Mouse (Mus musculus) stomach, embryonic 15.5 days (tissue): ENCODE results near the gene Slc6a5. TPM values are rescaled to one million over a fixed set of nuclear protein-coding genes. Genes with fewer than 3 reads are reported as not detected.

Experiments
- ATAC-seq: fragments of 200-750 bp; cut with Nextera tagmentation; 2 replicates; pipeline ENCODE4 v1.8.0; 2017; ENCODE audit warnings: low read depth, moderate number of reproducible peaks, moderate TSS enrichment; ENCODE audit not compliant: insufficient read depth, low FRiP score
- H3K27ac ChIP-seq: fragments of 300-500 bp; sonication (generic); 2 replicates; pipeline ENCODE4 v1.5.1; 2015; ENCODE audit warnings: mild to moderate bottlenecking, inconsistent platforms
- H3K27me3 ChIP-seq: fragments of 300-500 bp; sonication (generic); replicated peaks from 2 replicates; pipeline ENCODE4 v1.6.1; 2015; ENCODE audit warnings: inconsistent platforms
- H3K36me3 ChIP-seq: fragments of 300-500 bp; sonication (generic); 2 replicates; pipeline ENCODE4 v1.6.1; 2015; ENCODE audit warnings: inconsistent platforms
- H3K4me1 ChIP-seq: fragments of 300-500 bp; sonication (generic); 2 replicates; pipeline ENCODE4 v1.6.1; 2015; ENCODE audit warnings: inconsistent platforms
- H3K4me2 ChIP-seq: fragments of 300-500 bp; sonication (generic); 2 replicates; pipeline ENCODE4 v1.6.1; 2015; ENCODE audit warnings: mild to moderate bottlenecking, inconsistent platforms
- H3K4me3 ChIP-seq: fragments of 300-500 bp; sonication (generic); replicated peaks from 2 replicates; pipeline ENCODE4 v1.5.1; 2015; ENCODE audit warnings: inconsistent platforms
- H3K9ac ChIP-seq: fragments of 300-500 bp; sonication (generic); 2 replicates; pipeline ENCODE4 v1.6.1; 2015; ENCODE audit warnings: inconsistent platforms
- H3K9me3 ChIP-seq: fragments of 300-500 bp; sonication (generic); 2 replicates; pipeline ENCODE4 v1.6.1; 2016; ENCODE audit warnings: inconsistent platforms
- WGBS: fragments of 180-500 bp; shearing (Covaris S2); methylation state at CpG from one replicate; pipeline ENCODE4 v1.1.7; 2015; 5-methylcytosine and 5-hydroxymethylcytosine counted together
- polyA plus RNA-seq: library from polyadenylated mRNA; unstranded; fragments of >200 nt; fragmentation: Nextera tagmentation; extraction: Ambion mirVana; gene quantifications from 2 replicates; pipeline ENCODE4 v1.2.1, GENCODE M21; 2015

Slc6a5 gene
- polyA plus RNA-seq: 0.01 TPM in 1 of 2 replicates, not detected in the other

DNA sequence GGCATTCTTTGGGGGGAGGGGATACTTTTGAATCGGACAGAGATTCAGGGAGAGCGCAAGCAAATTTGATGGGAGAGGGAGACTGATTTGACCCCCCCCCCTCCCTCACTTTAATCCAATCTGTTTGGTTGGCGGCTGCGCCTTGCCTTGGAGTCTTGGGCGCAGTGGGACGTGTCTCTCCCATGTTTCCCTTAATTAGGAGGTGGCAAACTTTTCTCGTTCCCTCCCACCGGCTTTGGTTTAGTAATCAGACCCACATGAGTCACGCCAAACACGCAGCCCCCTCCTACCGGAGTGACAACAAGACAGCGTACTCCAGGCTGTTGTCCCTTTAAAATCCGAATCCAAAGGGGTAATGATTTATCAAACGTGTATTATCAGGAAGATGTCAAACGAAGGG lies at the start of gene Slc6a5:
Gene Slc6a5 (plus strand): TSS at position 297 of the 400 bp plus-strand sequence.
- Histone ChIP-seq H3K4me1 (no peaks in the 10 kb centered on the region), H3K27ac (no peak within 1 kb of the TSS)

DNA sequence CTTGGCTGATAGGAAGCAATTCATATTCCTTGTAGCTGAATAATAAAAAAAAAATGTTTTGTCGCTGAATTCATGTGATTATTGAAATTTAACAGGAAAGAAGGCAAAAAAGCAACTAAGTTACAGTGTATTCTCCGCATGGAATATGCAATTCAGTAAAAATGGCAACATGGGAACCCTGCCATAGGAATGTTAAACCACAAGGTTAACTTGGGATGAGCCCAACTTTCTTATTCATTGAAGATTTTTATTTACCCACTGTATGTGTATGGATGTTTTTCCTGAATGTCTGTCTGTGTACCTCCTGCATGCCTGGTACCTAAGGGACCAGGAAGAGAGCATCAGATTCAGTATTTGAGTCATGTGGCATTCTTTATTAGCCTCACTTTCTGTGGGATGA lies 48.8 kb upstream of the Slc6a5 start:
- Histone ChIP-seq H3K27ac (no peak overlapping the region), H3K36me3 (0 out of 2 replicates have a peak, but pooled peaks cover 4% of the 10 kb centered on the region), H3K9ac (no peak overlapping the region), H3K4me1 (no peaks in the 10 kb centered on the region), H3K4me2 (no peak overlapping the region), H3K27me3 (no peaks in the 10 kb centered on the region), H3K4me3 (no peak overlapping the region), H3K9me3 (no peaks in the 10 kb centered on the region)
- no peak for ATAC-seq
- 93% methylated on average over 2 of the region's 2 CpGs for WGBS

More for the DNA sequence above, at the start of gene Slc6a5:
- no peak within 1 kb of the TSS for H3K9ac ChIP-seq
- WGBS: 2% methylated on average over 15 of the region's 15 CpGs
- no peak within 1 kb of the TSS for H3K4me2 ChIP-seq
- H3K9me3 ChIP-seq: no peaks in the 10 kb centered on the region
- no peak for ATAC-seq
- no peak within 1 kb of the TSS for H3K4me3 ChIP-seq
- no peaks in the 10 kb centered on the region for H3K36me3 ChIP-seq
- peaks cover 96% of the 10 kb centered on the region for H3K27me3 ChIP-seq

DNA sequence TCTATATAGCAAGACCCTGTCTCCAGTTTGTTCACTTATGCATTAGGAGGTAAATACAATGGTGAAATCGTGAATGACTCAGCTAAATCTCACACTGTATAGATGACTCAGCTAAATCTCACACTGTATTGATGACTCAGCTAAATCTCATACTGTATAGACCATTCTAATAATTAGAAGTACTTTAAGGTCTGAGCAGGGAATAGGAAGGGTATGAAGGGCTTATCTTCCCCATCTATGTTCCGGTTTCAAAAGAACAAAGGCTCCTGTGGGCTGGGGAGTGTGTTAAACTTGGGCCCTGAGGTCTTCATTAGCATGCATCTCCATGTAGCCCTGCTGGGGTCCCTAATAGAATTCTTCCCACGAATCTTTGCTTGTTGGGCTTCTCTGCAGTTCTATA lies 46.2 kb upstream of the Slc6a5 start:
- no peak overlapping the region for H3K27ac ChIP-seq
- no peaks in the 10 kb centered on the region for H3K4me1 ChIP-seq
- H3K9me3 ChIP-seq: no peaks in the 10 kb centered on the region
- 0 out of 2 replicates have a peak, but pooled peaks cover 2% of the 10 kb centered on the region for H3K36me3 ChIP-seq
- WGBS: 64% methylated on average over 3 of the region's 3 CpGs
- no peak for ATAC-seq
- H3K9ac ChIP-seq: no peak overlapping the region
- no peak overlapping the region for H3K4me2 ChIP-seq
- H3K27me3 ChIP-seq: no peaks in the 10 kb centered on the region
- no peak overlapping the region for H3K4me3 ChIP-seq

DNA sequence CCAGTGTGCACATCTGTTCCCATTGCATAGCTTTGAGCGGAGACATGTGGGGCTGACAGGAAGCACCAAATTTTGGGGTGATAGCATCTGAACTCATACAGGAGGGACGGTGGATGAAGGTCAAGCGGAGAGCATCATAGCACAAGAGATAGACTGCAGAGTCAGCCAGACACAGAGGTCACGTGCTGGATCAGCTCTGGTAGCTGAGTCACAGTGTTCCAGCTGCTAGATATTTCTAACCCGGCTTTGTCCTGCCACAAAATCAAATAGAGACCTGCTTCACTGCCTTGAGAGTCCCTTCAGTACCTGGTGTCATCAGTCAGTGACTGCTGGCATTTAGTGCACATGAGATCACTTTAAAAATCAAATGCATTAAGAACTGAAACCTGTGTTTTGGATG lies 40.3 kb upstream of the Slc6a5 start:
- no peak overlapping the region for H3K4me2 ChIP-seq
- H3K4me1 ChIP-seq: no peaks in the 10 kb centered on the region
- H3K27me3 ChIP-seq: no peaks in the 10 kb centered on the region
- ATAC-seq: no peak
- no peak overlapping the region for H3K9ac ChIP-seq
- H3K27ac ChIP-seq: no peak overlapping the region
- no peaks in the 10 kb centered on the region for H3K36me3 ChIP-seq
- no peak overlapping the region for H3K4me3 ChIP-seq
- H3K9me3 ChIP-seq: no peaks in the 10 kb centered on the region
- 64% methylated on average over 5 of the region's 5 CpGs for WGBS

DNA sequence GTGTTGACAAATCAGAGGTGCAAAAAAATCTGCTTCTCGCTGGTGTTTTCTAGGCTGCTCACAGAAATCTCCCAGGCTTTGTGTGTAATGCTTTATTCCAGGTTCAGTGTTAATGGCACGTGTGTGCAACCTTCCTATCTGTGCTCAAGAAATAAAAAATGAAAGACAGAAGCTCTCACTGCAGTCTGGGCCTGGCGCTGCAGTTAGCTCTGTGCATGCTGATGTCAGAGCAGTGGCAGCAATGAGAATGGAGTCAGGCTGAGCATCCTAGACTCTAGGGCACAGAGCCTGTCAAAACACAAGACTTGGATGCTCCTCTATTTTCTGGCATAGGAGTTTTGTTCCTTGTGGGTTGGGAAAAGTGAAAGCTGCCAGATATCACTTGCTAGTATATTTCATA lies 39.7 kb upstream of the Slc6a5 start:
- WGBS: 75% methylated on average over 3 of the region's 3 CpGs
- Histone ChIP-seq H3K27ac (no peak overlapping the region), H3K9ac (no peak overlapping the region), H3K9me3 (no peaks in the 10 kb centered on the region), H3K4me3 (no peak overlapping the region), H3K4me1 (no peaks in the 10 kb centered on the region), H3K27me3 (no peaks in the 10 kb centered on the region), H3K36me3 (no peaks in the 10 kb centered on the region), H3K4me2 (no peak overlapping the region)
- no peak for ATAC-seq

DNA sequence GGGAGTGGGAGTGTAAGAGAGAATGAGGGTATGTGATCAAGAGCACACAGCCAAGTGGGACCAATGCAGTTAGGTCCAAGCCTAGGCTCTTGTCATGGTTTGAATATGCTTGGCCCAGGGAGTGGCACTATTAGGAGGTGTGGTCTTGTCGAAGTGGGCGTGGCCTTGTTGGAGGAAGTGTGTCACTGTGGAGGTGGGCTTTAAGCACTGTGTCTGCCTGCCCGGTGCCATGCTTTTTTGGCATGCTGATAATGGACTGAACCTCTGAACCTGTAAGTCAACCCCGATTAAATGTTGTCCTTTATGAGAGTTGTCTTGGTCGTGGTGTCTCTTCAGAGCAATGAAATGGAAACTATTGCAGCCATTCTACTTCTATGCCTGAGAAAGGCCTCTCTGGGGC lies 32.6 kb upstream of the Slc6a5 start:
- no peak overlapping the region for H3K4me2 ChIP-seq
- no peaks in the 10 kb centered on the region for H3K9me3 ChIP-seq
- no peak overlapping the region for H3K4me3 ChIP-seq
- no peaks in the 10 kb centered on the region for H3K4me1 ChIP-seq
- no peaks in the 10 kb centered on the region for H3K27me3 ChIP-seq
- H3K27ac ChIP-seq: no peak overlapping the region
- no peak overlapping the region for H3K9ac ChIP-seq
- 70% methylated on average over 5 of the region's 5 CpGs for WGBS
- H3K36me3 ChIP-seq: no peaks in the 10 kb centered on the region
- ATAC-seq: no peak

DNA sequence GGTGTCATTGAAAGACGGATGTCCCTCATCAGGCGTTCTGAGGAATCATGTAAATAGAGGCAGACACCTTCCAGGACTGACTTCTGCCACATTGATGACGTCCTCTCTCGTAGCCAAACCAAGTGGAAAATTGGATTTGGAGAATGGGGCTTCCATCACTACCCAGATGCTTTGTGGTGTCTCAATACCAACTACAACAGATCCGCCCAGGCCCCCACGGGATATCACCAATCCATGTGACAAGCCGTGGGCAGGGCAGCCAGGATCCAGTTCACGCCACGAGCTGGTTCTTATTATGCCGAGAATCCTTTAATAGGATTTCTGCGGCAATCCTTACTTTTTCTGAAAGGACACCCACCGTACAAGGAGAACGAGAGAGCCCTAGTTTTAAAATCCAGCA lies 30.9 kb upstream of the Slc6a5 start:
- Histone ChIP-seq H3K27ac (no peak overlapping the region), H3K4me2 (no peak overlapping the region), H3K9ac (no peak overlapping the region), H3K27me3 (no peaks in the 10 kb centered on the region), H3K4me3 (no peak overlapping the region), H3K9me3 (no peaks in the 10 kb centered on the region), H3K36me3 (no peaks in the 10 kb centered on the region), H3K4me1 (no peaks in the 10 kb centered on the region)
- WGBS: 84% methylated on average over 13 of the region's 13 CpGs
- no peak for ATAC-seq

DNA sequence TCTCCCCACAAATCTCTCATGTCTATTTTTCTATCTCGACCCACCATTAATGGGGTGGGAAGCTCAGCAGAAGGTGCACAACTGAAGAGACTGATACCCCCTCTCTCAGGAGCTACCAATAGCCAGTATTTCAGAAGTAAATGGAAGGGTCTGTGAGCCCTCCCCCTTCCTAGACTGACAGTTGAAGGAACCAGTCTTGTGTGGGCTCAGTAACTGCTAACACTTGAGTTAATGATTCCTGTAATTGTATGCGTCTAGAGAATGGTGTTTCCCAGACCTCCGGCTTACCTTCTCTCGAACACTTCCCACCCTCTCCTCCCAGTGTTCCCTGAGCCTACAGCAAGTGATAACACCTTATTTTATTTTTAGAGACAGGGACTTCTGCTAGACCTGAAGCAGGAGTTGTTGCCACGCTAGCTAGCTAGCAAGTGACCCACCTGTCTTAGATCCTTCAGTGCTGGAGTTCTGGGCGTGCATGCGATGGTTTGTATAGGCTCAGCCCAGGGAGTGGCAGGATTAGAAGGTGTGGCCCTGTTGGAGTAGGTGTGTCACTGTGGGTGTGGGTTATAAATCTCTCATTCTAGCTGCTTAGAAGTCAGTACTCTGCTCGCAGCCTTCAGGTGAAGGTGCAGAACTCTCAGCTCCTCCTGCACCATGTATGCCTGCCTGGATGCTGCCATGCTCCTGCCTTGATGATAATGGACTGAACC lies 29.8 kb upstream of the Slc6a5 start:
- WGBS: 64% methylated on average over 8 of the region's 8 CpGs
- Histone ChIP-seq H3K36me3 (no peaks in the 10 kb centered on the region), H3K27ac (no peak overlapping the region), H3K9ac (no peak overlapping the region), H3K9me3 (no peaks in the 10 kb centered on the region), H3K4me2 (no peak overlapping the region), H3K27me3 (no peaks in the 10 kb centered on the region), H3K4me3 (no peak overlapping the region), H3K4me1 (no peaks in the 10 kb centered on the region)
- 0 out of 2 replicates have a peak, but pooled peaks have one; percentile 29 for ATAC-seq

DNA sequence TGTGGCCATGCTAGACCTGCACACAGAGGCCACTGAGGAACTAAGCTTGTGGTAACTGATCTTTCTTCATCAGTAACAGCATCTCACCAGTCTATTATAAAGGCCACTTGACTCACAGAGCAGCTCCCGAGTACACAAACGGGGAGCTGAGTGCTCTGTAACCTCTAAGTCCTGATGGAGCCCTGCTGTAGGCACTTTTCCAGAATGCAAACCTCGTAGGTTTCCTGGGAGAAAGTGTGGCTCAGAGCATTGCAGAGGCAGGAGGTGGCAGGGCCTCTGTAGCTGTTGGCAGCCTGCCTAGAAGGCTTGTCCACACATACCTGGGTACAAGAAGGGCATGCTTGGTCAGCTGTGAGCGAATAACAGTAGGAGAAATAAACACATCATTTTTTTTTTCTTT lies 27.7 kb upstream of the Slc6a5 start:
- no peak; the same call in 1 of the 2 replicates for ATAC-seq
- Histone ChIP-seq H3K36me3 (no peaks in the 10 kb centered on the region), H3K9me3 (no peaks in the 10 kb centered on the region), H3K4me1 (no peaks in the 10 kb centered on the region), H3K27me3 (no peaks in the 10 kb centered on the region), H3K4me3 (no peak overlapping the region), H3K4me2 (no peak overlapping the region), H3K9ac (no peak overlapping the region), H3K27ac (no peak overlapping the region)
- 13% methylated on average over 4 of the region's 4 CpGs for WGBS

DNA sequence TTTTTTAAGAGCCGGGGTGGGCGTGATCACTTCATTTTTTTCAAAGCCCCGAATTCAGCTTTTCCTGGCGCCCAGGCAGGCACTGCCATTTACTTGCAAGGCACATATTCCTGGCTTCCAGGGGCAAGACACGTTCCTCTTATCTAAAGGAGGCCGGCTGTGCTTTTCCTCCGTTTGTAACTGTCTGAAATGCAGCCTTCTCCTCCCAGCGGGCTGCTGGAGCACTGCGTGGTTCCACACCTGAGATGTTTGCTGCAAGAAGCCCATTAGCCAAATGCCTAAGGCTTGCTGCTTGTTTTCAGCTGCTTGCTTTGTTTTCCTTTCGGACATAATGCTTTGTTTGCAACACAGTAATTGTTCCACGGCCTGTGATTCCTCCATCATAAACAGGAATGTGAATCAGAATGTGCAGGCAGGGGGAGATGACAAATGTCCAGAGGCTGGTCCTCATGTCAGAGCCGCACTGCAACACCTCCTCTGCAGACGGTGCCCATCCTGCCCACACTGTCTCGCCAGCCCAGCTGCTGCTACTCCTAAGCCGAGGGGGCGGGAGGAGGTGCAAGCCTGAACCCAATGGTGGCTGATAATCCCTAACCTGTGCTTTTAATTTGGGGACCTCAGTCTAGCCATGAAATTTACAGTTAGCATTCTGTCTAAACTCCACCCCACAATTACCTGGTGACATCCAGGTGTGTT lies 27.1 kb upstream of the Slc6a5 start:
- H3K9me3 ChIP-seq: no peaks in the 10 kb centered on the region
- H3K9ac ChIP-seq: no peak overlapping the region
- H3K27me3 ChIP-seq: no peaks in the 10 kb centered on the region
- no peak overlapping the region for H3K4me2 ChIP-seq
- ATAC-seq: no peak
- no peak overlapping the region for H3K4me3 ChIP-seq
- H3K4me1 ChIP-seq: no peaks in the 10 kb centered on the region
- H3K27ac ChIP-seq: no peak overlapping the region
- 20% methylated on average over 16 of the region's 16 CpGs for WGBS
- H3K36me3 ChIP-seq: no peaks in the 10 kb centered on the region

DNA sequence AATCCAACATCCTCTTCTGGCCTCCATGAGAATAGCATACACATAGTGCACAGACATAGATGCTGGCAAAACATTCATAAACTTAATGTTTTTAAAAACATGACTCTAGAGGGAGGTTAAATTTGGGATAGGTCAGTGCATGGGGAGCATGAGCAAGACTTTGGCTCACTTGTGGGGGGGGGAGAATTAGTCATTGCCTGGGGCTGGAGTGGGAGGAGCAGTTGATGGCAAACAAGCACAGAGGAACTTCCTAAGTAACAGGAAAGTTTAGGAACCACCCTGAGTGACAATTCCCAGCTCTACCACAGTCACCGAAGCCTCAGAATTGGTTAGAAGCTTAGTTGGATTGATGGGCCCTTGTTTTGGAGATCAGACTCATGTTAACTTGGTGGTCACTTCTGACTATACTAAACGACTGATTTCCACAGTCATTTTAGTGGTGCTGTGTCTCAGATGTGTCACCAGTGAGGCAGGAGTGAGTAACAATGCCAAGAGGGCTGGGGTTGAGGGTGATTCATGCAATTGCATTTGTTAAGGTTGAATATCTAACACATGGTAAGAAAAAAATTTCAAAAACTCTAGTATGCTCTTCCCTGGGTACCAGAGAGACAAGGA lies 22.1 kb upstream of the Slc6a5 start:
- Histone ChIP-seq H3K4me1 (no peaks in the 10 kb centered on the region), H3K9ac (no peak overlapping the region), H3K36me3 (no peaks in the 10 kb centered on the region), H3K4me3 (no peak overlapping the region), H3K27me3 (no peaks in the 10 kb centered on the region), H3K4me2 (no peak overlapping the region), H3K27ac (no peak overlapping the region), H3K9me3 (no peaks in the 10 kb centered on the region)
- whole genome bisulfite sequencing: 63% methylated on average over 2 of the region's 2 CpGs
- ATAC-seq: no peak

DNA sequence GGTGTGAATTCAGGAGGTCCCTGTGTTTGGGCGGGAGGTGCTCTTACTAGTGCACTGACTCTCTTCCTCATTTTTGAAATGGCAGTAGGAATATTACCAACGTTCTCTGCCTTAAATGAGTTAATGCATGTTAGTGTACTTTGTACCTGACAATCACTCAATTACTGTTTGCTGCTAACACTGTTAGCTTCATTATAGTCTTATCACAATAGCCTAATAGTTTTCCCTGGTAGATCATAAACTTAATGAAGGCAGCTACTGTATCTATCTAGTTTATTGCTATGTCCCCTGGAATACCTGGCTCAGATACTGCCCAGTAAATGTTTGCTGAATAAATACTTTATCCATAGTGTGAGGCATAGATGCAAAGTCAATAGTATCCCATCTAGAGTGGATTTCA lies 15.2 kb upstream of the Slc6a5 start:
- Histone ChIP-seq H3K9ac (no peak overlapping the region), H3K9me3 (no peaks in the 10 kb centered on the region), H3K4me3 (no peak overlapping the region), H3K36me3 (no peaks in the 10 kb centered on the region), H3K27me3 (no peaks in the 10 kb centered on the region), H3K27ac (no peak overlapping the region), H3K4me1 (no peaks in the 10 kb centered on the region), H3K4me2 (no peak overlapping the region)
- WGBS: 50% methylated on average over 2 of the region's 2 CpGs
- no peak for ATAC-seq
